Mouse (Mus musculus) hindbrain, embryonic 16.5 days (tissue): ENCODE measurements around the gene Aire. TPM values are rescaled to one million over a fixed set of nuclear protein-coding genes. Genes with fewer than 3 reads are reported as not detected.
A peak's percentile ranks its signal among the peaks of the same experiment; 100 is the strongest.

ENCODE experiments used
- ATAC-seq: fragments of 200-750 bp; cut with Nextera tagmentation; 2 replicates; pipeline ENCODE4 v1.8.0; 2017; ENCODE audit warnings: moderate TSS enrichment, moderate library complexity
- H3K27ac ChIP-seq: fragments of 300-500 bp; sonication (generic); 2 replicates; pipeline ENCODE4 v1.5.1; 2014; ENCODE audit warnings: low read depth, mild to moderate bottlenecking, control low read depth, low read length, moderate library complexity
- H3K27me3 ChIP-seq: fragments of 300-500 bp; sonication (generic); replicated peaks from 2 replicates; pipeline ENCODE4 v1.6.1; 2014; ENCODE audit warnings: low read length; ENCODE audit not compliant: control insufficient read depth, insufficient read depth
- H3K36me3 ChIP-seq: fragments of 300-500 bp; sonication (generic); 2 replicates; pipeline ENCODE4 v1.6.1; 2014; ENCODE audit warnings: mild to moderate bottlenecking, low read length, moderate library complexity, mixed read lengths; ENCODE audit not compliant: control insufficient read depth, insufficient read depth
- H3K4me1 ChIP-seq: fragments of 300-500 bp; sonication (generic); 2 replicates; pipeline ENCODE4 v1.6.1; 2014; ENCODE audit warnings: low read depth, low read length; ENCODE audit not compliant: control insufficient read depth, insufficient read depth
- H3K4me2 ChIP-seq: fragments of 300-500 bp; sonication (generic); 2 replicates; pipeline ENCODE4 v1.6.1; 2014; ENCODE audit warnings: mild to moderate bottlenecking, low read length, control low read depth, moderate library complexity
- H3K4me3 ChIP-seq: fragments of 300-500 bp; sonication (generic); 2 replicates; pipeline ENCODE4 v1.5.1; 2014; ENCODE audit warnings: mild to moderate bottlenecking, low read length, control low read depth, moderate library complexity
- H3K9ac ChIP-seq: fragments of 300-500 bp; sonication (generic); 2 replicates; pipeline ENCODE4 v1.6.1; 2014; ENCODE audit warnings: low read depth, mild to moderate bottlenecking, control low read depth, low read length, moderate library complexity
- H3K9me3 ChIP-seq: fragments of 300-500 bp; sonication (generic); 2 replicates; pipeline ENCODE4 v1.6.1; 2014; ENCODE audit warnings: mild to moderate bottlenecking, low read length, moderate library complexity; ENCODE audit not compliant: control insufficient read depth
- WGBS: fragments of 180-500 bp; shearing (Covaris S2); extraction: QIAGEN DNeasy Blood & Tissue Kit; methylation state at CpG from one replicate; pipeline ENCODE4 v1.1.7; 2014; 5-methylcytosine and 5-hydroxymethylcytosine counted together
- polyA plus RNA-seq: library from polyadenylated mRNA; unstranded; fragments of >200 nt; fragmentation: Nextera tagmentation; extraction: Ambion mirVana; gene quantifications from 2 replicates; pipeline ENCODE4 v1.2.1, GENCODE M21; 2015

Aire gene
- polyA plus RNA-seq, 1 experiment from 2014 or later, result 0.06 TPM

DNA sequence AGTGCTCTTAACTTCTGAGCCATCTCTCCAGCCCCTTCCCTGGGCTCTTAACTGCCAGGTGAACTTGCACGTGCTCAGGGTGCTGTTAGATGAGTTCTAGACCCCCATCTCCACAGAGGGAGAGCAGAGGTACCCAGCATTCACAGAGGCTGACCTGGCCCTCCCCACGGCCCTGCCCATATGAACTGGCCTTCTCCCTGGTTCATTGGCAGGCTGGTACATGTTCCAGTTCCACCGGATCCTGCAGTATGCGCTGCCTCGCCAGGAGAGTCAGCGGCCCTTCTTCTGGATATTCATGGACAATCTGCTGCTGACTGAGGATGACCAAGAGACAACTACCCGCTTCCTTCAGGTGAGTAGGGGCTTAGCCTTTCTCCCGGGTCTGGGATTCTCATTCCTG is 13.6 kb upstream of the Aire start:
- no peak overlapping the region for H3K9ac ChIP-seq
- H3K27me3 ChIP-seq, result no peaks in the 10 kb centered on the region
- H3K4me1 ChIP-seq, result no peaks in the 10 kb centered on the region
- WGBS, result 87% methylated on average over 8 of the region's 8 CpGs
- no peak overlapping the region for H3K27ac ChIP-seq
- H3K4me3 ChIP-seq, result no peak overlapping the region
- ATAC-seq, result no peak
- no peaks in the 10 kb centered on the region for H3K36me3 ChIP-seq
- H3K9me3 ChIP-seq, result no peaks in the 10 kb centered on the region
- no peak overlapping the region for H3K4me2 ChIP-seq

DNA sequence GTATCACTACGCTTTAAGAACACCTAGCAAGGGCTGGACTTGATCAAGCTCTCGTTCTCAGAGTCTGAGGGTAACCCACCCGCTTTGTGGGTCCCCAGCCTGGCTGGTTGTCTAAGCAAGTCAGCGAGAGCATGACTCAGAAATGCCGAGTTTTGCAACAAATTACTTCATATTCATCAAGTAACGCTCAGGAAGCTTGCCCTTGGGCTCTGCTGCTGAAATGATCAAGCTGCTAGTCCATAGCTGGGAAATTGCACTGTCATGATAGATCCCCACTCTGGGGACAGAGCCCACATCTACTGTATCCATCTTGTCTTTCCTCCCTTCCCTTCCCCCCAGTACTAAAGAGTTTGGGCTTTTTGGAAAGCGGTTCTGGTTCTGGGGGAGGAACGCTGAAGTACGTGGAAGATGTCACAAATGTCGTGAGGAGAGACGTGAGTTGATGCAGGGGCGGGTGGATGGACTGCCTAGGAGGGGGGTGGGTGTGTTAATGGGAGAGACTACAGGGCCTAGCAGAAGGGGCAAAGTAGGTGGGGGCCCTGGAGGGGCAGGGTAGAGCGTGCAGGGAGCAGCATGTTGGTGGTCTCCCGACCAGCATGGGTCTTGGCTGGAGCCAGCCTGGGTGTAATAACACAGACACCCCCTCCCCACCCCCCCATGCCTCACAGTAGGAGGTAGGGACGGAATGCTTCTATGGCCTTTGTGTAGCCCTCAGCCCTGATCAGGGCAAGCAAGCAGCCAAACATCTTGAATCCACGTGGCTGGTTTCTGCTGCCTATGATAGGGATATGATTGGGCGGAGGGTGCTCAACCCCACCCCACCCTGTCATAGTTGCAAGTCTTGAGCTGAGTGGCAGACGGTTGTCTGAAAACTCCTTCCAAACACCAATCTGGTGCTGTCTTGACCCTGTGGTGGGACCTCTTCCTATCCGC is 11.5 kb upstream of the Aire start:
- Histone ChIP-seq H3K27ac (no peak overlapping the region), H3K9ac (no peak overlapping the region), H3K4me1 (no peaks in the 10 kb centered on the region), H3K4me2 (no peak overlapping the region), H3K27me3 (no peaks in the 10 kb centered on the region), H3K36me3 (no peaks in the 10 kb centered on the region), H3K9me3 (no peaks in the 10 kb centered on the region), H3K4me3 (no peak overlapping the region)
- WGBS, result 71% methylated on average over 18 of the region's 19 CpGs
- no peak for ATAC-seq

DNA sequence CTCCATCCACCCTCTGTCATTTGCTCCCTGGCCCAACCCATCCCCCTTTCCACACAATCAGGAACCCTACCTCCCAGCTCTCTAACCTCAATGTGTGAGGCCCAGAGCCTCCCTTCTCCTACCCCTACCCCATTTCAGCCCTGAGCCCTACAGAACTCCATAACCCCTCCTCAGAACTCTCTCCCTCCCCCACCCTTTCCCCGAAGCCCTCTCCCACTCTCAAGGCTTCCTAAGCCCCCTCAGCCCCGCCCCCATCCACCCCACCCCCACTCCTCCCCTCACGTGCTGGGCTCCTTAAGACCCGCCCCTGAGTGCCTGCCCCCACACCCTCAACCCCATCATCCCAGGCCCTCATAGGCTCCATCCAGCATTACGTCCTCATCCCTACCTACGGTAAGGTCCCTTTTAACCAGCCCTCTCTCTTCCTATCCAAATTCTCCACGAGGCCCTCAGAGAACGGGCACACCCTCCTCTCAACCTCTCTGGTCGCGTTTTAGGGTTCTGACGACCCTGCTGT is 6.2 kb upstream of the Aire start:
- no peaks in the 10 kb centered on the region for H3K4me1 ChIP-seq
- no peaks in the 10 kb centered on the region for H3K36me3 ChIP-seq
- no peaks in the 10 kb centered on the region for H3K9me3 ChIP-seq
- H3K9ac ChIP-seq, result no peak overlapping the region
- 63% methylated on average over 11 of the region's 11 CpGs for WGBS
- H3K4me3 ChIP-seq, result no peak overlapping the region
- H3K27ac ChIP-seq, result no peak overlapping the region
- no peak for ATAC-seq
- H3K27me3 ChIP-seq, result no peaks in the 10 kb centered on the region
- no peak overlapping the region for H3K4me2 ChIP-seq

DNA sequence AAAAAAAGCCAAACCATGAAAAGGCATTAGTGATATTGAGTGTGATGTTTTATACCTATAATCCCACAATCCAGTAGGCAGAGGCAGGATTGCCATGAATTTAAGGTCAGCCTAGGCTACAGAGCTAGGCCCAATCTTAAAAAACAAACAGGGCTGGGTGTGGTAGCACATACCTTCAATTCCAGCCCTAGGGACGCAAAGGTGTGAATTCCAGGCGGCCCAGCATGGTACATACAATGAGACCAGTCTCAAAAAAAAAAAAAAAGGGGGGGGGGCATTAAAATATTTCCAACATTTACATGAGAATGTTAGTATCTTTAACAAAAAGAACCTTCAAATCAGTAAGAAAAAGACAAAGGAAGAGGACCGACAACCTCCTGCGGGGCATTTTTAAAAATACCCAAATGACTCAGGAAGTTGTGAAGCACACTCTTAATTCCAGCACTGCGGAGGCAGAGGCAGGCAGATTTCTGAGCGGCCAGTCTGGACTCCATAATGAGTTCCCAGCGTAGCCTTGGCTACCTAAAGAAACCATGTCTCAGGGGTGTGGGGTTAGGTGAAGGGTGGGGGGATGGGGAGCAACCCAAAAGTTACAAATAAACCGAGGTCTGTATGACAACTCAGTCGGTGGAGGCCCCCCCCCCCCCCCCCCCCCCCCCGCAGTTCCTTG is 4.8 kb upstream of the Aire start:
- H3K36me3 ChIP-seq, result no peaks in the 10 kb centered on the region
- 85% methylated on average over 9 of the region's 10 CpGs for WGBS
- no peaks in the 10 kb centered on the region for H3K9me3 ChIP-seq
- ATAC-seq, result no peak
- no peaks in the 10 kb centered on the region for H3K27me3 ChIP-seq
- no peak overlapping the region for H3K27ac ChIP-seq
- no peak overlapping the region for H3K9ac ChIP-seq
- H3K4me3 ChIP-seq, result no peak overlapping the region
- H3K4me1 ChIP-seq, result peaks cover 2% of the 10 kb centered on the region
- no peak overlapping the region for H3K4me2 ChIP-seq

DNA sequence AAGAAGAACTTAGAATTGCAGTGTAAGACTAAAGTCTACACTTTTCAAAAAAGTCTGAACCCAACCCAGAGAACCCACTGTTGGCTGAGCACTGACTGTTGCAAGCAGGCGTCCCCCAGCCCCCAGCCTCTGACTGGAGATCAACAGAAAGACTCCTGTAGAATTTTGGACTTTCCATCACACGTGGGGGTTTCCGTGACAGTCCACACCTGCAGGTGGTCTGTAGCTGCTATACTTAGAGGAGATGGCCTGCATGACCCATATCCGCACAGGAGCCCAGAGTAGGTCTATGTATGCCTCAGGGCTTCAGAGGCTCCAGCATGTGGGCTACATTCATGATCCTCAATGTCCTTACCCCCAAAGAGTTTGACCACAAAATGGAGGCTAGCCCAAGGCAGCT is 3.0 kb upstream of the Aire start:
- Histone ChIP-seq H3K9ac (no peak overlapping the region), H3K36me3 (no peaks in the 10 kb centered on the region), H3K4me1 (peaks cover 4% of the 10 kb centered on the region), H3K4me3 (no peak overlapping the region), H3K27ac (no peak overlapping the region), H3K4me2 (no peak overlapping the region), H3K27me3 (no peaks in the 10 kb centered on the region), H3K9me3 (no peaks in the 10 kb centered on the region)
- 82% methylated on average over 4 of the region's 4 CpGs for WGBS
- no peak for ATAC-seq

DNA sequence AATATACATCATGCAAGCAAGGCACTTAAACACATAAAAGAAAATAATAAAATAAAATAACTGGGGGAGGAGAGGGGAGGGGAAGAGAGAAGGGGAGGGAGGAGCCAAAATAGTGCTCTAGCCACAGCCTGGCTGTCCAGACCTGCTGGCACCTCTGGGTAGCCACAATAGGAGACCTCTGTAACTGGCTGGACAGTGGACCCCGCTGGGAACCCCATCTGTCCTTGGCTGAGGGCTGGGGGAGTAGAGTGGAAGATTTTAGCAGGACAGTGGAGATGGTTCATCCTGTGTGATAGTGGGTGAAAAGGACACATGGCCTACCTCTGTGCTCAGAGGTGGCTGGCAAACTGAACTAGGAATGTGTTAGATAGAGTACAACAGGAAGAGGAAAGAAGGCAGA is 1.1 kb upstream of the Aire start:
- H3K36me3 ChIP-seq, result no peaks in the 10 kb centered on the region
- no peak overlapping the region for H3K4me2 ChIP-seq
- H3K27ac ChIP-seq, result no peak overlapping the region
- H3K4me1 ChIP-seq, result peaks cover 4% of the 10 kb centered on the region
- H3K4me3 ChIP-seq, result no peak overlapping the region
- no peak for ATAC-seq
- H3K9ac ChIP-seq, result no peak overlapping the region
- no peaks in the 10 kb centered on the region for H3K27me3 ChIP-seq
- WGBS, result 77% methylated on average over 1 of the region's 1 CpGs
- H3K9me3 ChIP-seq, result no peaks in the 10 kb centered on the region

DNA sequence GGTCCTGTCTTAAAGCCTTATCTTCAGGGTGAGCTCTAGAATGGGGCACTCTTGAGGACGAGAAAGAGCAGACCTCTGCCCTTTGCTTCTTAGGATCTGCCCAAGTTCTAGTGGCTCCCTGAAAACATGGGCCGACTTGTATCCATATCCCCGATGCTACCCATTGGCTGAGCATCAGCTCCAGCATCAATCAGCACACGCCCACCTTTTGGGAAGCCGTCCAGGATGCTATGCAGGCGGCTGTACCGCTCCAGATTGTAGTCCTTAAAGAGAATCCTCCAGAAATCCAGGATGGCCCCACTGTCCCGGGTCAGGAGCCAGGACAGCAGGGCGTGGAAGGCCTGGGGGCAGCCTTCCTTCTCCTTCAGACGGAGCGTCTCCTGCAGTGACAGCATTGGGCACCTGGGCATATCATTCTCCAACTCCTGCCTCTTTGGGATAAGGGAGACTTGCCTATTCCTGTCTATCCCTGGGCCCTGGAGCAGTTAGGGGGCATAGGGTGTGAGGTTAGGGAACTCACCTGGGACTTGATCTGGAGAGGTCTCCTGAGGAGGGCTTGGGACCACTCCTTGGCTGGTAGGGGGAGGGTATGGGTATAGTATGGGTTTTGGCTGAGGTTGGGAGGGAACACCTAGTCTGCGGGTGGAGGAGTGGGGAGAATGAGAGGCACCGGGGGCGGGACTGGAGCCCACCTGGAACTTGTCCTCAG is 559 bp downstream of the Aire start:
- H3K27ac ChIP-seq, result no peak overlapping the region
- peak overlapping the region; percentile 33 for H3K4me3 ChIP-seq
- peak overlapping the region; percentile 50; the same call in 1 of the 2 replicates for H3K9ac ChIP-seq
- no peaks in the 10 kb centered on the region for H3K27me3 ChIP-seq
- peak overlapping the region; percentile 60 for H3K4me2 ChIP-seq
- H3K36me3 ChIP-seq, result no peaks in the 10 kb centered on the region
- peak; percentile 40; the same call in 1 of the 2 replicates for ATAC-seq
- H3K9me3 ChIP-seq, result no peaks in the 10 kb centered on the region
- H3K4me1 ChIP-seq, result peaks cover 4% of the 10 kb centered on the region
- WGBS, result 60% methylated on average over 14 of the region's 14 CpGs

DNA sequence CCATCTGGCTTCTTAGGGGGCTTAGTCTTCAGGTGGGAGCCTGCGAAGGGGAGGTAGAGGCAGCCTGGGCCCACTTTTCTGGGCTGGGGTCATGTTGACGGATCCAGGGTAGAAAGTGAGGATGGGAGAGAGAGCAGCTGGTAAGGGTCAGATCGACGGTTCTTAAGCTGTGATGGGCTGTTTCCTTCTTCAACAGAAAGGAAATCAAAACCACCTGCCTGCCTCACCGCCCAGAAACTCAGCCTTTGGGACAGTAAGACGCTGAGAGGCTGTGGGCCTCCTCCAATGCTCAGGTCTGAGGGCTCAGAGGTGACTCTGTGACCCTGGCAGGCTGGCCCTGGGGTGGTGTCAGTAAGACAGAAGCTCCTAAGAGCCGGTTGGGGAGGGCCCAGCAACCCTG is 1.3 kb downstream of the Aire start:
- no peaks in the 10 kb centered on the region for H3K27me3 ChIP-seq
- H3K36me3 ChIP-seq, result no peaks in the 10 kb centered on the region
- H3K4me1 ChIP-seq, result peaks cover 4% of the 10 kb centered on the region
- WGBS, result 76% methylated on average over 7 of the region's 7 CpGs
- no peak for ATAC-seq
- H3K27ac ChIP-seq, result no peak overlapping the region
- no peak overlapping the region for H3K4me3 ChIP-seq
- no peak overlapping the region for H3K9ac ChIP-seq
- no peaks in the 10 kb centered on the region for H3K9me3 ChIP-seq
- no peak overlapping the region for H3K4me2 ChIP-seq

DNA sequence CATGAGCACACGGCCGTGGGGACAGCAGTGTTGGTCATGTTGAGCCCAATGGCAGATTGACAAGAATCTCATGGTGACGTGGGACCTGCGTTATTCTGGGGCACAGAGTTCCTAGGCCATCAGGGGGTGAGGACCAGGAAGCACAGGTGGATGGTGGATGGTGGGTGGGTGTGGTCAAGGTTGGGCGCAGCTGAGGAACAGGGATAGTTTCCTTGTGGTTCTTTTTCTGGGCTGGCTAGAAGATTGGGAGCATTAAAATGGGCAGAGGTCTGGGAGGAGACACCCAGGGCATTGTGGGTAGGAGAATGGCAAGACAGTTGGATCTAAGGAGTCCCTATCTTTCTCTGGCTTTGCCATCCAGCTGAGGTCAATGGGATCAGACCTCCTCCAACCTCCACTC is 1.8 kb downstream of the Aire start, which contains the start of gene Dnmt3l:
TSS of gene Dnmt3l (plus strand) at position 301 of the 400 bp plus-strand sequence.
- Histone ChIP-seq H3K36me3 (no peaks in the 10 kb centered on the region), H3K27me3 (no peaks in the 10 kb centered on the region), H3K4me1 (peaks cover 4% of the 10 kb centered on the region), H3K4me2 (no peak within 1 kb of the TSS), H3K9me3 (no peaks in the 10 kb centered on the region), H3K27ac (no peak within 1 kb of the TSS), H3K9ac (no peak within 1 kb of the TSS), H3K4me3 (no peak within 1 kb of the TSS)
- 92% methylated on average over 5 of the region's 5 CpGs for WGBS
- no peak for ATAC-seq
